Comparison of ENCODE assay signal across 9 mouse cellular contexts in the genomic region with DNA sequence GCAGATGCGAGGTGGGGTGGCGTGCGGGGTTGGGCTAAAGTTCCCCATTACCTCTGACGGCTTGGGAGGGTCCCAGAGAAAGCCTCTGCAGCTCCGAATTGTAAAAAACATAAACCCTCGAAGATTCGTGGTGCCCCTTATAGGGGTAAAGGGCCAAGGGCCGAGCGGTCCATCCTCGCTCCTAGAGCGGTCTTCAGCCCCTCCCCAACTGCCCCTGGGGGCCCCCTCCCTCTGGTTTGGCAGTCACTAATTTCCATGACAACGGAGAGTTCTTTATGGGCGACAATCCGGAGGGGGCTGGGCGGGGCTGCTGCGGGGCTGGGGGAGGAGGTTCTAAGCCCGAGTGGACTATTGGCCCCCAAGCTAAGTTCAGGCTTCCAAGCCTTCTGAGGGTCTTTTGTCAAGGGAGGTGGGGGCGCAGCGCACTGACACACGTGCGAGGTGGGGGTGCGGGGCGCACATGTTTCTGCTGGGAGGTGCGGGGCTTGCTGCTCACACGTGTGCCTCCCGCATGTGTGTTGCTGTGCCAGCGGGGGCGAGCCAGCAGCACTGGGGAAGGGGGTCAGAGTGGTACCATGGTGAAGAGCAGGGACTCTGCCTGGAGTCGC. TPM values are rescaled to one million over a fixed set of nuclear protein-coding genes. Genes with fewer than 3 reads are reported as not detected.
DNase-seq lines count a peak whose midpoint lies in the region; ATAC-seq lines count a peak whose summit lies in the region.
"Had no signal": no experiment of that assay in that cellular context is flagged by ENCODE, and none has a peak within 500 bp of the region (broad histone marks: within the 10 kb centered on the region; RNA-seq: fewer than 3 reads in every experiment).

No protein-coding gene starts in this region.

- peak overlapping the region; percentile 74 for H3K27ac ChIP-seq in heart, embryonic 10.5 days
- H3K27ac ChIP-seq in limb, embryonic 13.5 days, result no peak overlapping the region

- 3% methylated on average over 29 of the region's 29 CpGs for WGBS in heart, embryonic 10.5 days
- WGBS in limb, embryonic 13.5 days, result 1% methylated on average over 29 of the region's 29 CpGs

- H3K4me2 ChIP-seq in limb, embryonic 13.5 days (replicated peaks), result peak overlapping the region; percentile 96

- no peaks in the 10 kb centered on the region for H3K36me3 ChIP-seq in heart, embryonic 10.5 days
- H3K36me3 ChIP-seq in limb, embryonic 13.5 days, result no peaks in the 10 kb centered on the region

- H3K27me3 ChIP-seq in heart, embryonic 10.5 days (ENCODE audit: insufficient read depth, poor library complexity, severe bottlenecking), result peaks cover 70% of the 10 kb centered on the region
- peaks cover 22% of the 10 kb centered on the region; the same call in 1 of the 2 replicates for H3K27me3 ChIP-seq in limb, embryonic 13.5 days

- intact Hi-C loops in heart, postnatal 14 days (cut with DNase I), result no loop called here

- H3K9me3 ChIP-seq in heart, embryonic 10.5 days, result no peaks in the 10 kb centered on the region
- H3K9me3 ChIP-seq in limb, embryonic 13.5 days, result no peaks in the 10 kb centered on the region

- no peak for DNase-seq in heart, embryonic 10.5 days (ENCODE audit: low spot score)
- DNase-seq in heart, postnatal 14 days, result no peak
- peak; percentile 70 for DNase-seq in R1 (ENCODE audit: low read depth, low spot score)
- DNase-seq in frontal cortex, postnatal 14 days (ENCODE audit: low spot score in 2 of 2), result peak; percentile 48 to 61
- peak; percentile 62 to 64 for DNase-seq in right cerebral cortex, adult 2 months (ENCODE audit: low spot score in 2 of 2)
- no peak for DNase-seq in urinary bladder, postnatal 4 days (ENCODE audit: low spot score in 2 of 2)

- ATAC-seq in limb, embryonic 13.5 days (ENCODE audit: low FRiP score, low read depth), result peak; percentile 46
- no peak for ATAC-seq in erythroblast, adult 5-6 weeks (replicated peaks; ENCODE audit: low FRiP score, poor library complexity, severe bottlenecking)

- peaks cover 21% of the 10 kb centered on the region for H3K4me1 ChIP-seq in heart, embryonic 10.5 days
- H3K4me1 ChIP-seq in limb, embryonic 13.5 days, result peaks cover 21% of the 10 kb centered on the region

- H3K9ac ChIP-seq in limb, embryonic 13.5 days, result peak overlapping the region; percentile 73

- H3K4me3 ChIP-seq in heart, embryonic 10.5 days, result peak overlapping the region; percentile 68
- H3K4me3 ChIP-seq in limb, embryonic 13.5 days, result peak overlapping the region; percentile 61

RNA-seq across cellular contexts. Expression of a gene that starts 0.8 kb away (rescaled TPM):
- 0.79 and 2.3 TPM in 2 replicates for polyA plus RNA-seq in heart, embryonic 10.5 days (2016; fragmentation: Nextera tagmentation; extraction: Ambion mirVana)
- total RNA-seq in heart, postnatal 14 days (2021), result under 1 TPM in 1 of 2 experiments, not detected in 1; 0.27 TPM
- polyA plus RNA-seq in limb, embryonic 13.5 days (2015; fragmentation: Nextera tagmentation; extraction: Ambion mirVana), result 9.8 and 10.0 TPM in 2 replicates
- total RNA-seq in erythroblast, adult 5-6 weeks (2015; ENCODE audit: low replicate concordance), result not detected in 2 replicates
- total RNA-seq in erythroblast, adult 5-6 weeks (2017; ENCODE audit: low replicate concordance), result not detected in 2 replicates

RNA-seq across cellular contexts. Expression of a gene that starts 8.1 kb away (rescaled TPM):
- not detected in 2 replicates for polyA plus RNA-seq in heart, embryonic 10.5 days (2016; fragmentation: Nextera tagmentation; extraction: Ambion mirVana)
- not detected for total RNA-seq in heart, postnatal 14 days (2021)
- not detected in 2 replicates for polyA plus RNA-seq in limb, embryonic 13.5 days (2015; fragmentation: Nextera tagmentation; extraction: Ambion mirVana)
- total RNA-seq in erythroblast, adult 5-6 weeks (2015; ENCODE audit: low replicate concordance), result not detected in 2 replicates
- not detected in 2 replicates for total RNA-seq in erythroblast, adult 5-6 weeks (2017; ENCODE audit: low replicate concordance)
- total RNA-seq: hematopoietic stem cell, adult 5-6 weeks had no signal

RNA-seq across cellular contexts. Expression of a gene that starts 13.6 kb away (rescaled TPM):
- polyA plus RNA-seq in heart, embryonic 10.5 days (2016; fragmentation: Nextera tagmentation; extraction: Ambion mirVana), result 18.7 and 30.8 TPM in 2 replicates
- total RNA-seq in heart, postnatal 14 days (2021), result 1 to 10 TPM; 1.2 to 1.8 TPM
- polyA plus RNA-seq in limb, embryonic 13.5 days (2015; fragmentation: Nextera tagmentation; extraction: Ambion mirVana), result 26.1 TPM in 2 replicates
- total RNA-seq in erythroblast, adult 5-6 weeks (2015; ENCODE audit: low replicate concordance), result 2.5 and 4.4 TPM in 2 replicates
- 12.5 and 15.2 TPM in 2 replicates for total RNA-seq in erythroblast, adult 5-6 weeks (2017; ENCODE audit: low replicate concordance)

RNA-seq across cellular contexts. Expression of a gene that starts 29.6 kb away (rescaled TPM):
- polyA plus RNA-seq in heart, embryonic 10.5 days (2016; fragmentation: Nextera tagmentation; extraction: Ambion mirVana), result 3.8 and 4.1 TPM in 2 replicates
- total RNA-seq in heart, postnatal 14 days (2021), result 1 to 10 TPM; 2.8 to 3.0 TPM
- 3.2 and 3.3 TPM in 2 replicates for polyA plus RNA-seq in limb, embryonic 13.5 days (2015; fragmentation: Nextera tagmentation; extraction: Ambion mirVana)
- not detected in 2 replicates for total RNA-seq in erythroblast, adult 5-6 weeks (2015; ENCODE audit: low replicate concordance)
- total RNA-seq in erythroblast, adult 5-6 weeks (2017; ENCODE audit: low replicate concordance), result 0.43 TPM in 1 of 2 replicates, not detected in the other
- total RNA-seq: hematopoietic stem cell, adult 5-6 weeks had no signal

RNA-seq across cellular contexts. Expression of a gene that starts 39.0 kb away (rescaled TPM):
- 29.4 and 33.6 TPM in 2 replicates for polyA plus RNA-seq in heart, embryonic 10.5 days (2016; fragmentation: Nextera tagmentation; extraction: Ambion mirVana)
- 10 to 100 TPM; 13.8 to 19.6 TPM for total RNA-seq in heart, postnatal 14 days (2021)
- 34.6 and 35.4 TPM in 2 replicates for polyA plus RNA-seq in limb, embryonic 13.5 days (2015; fragmentation: Nextera tagmentation; extraction: Ambion mirVana)
- 392 and 403 TPM in 2 replicates for total RNA-seq in erythroblast, adult 5-6 weeks (2015; ENCODE audit: low replicate concordance)
- 364 and 493 TPM in 2 replicates for total RNA-seq in erythroblast, adult 5-6 weeks (2017; ENCODE audit: low replicate concordance)

Comparison
In these comparisons a context has a peak if more than half of its experiments do, and no peak if none do; other contexts are left out.
1. DNase-seq: peak in R1 (single experiment), frontal cortex, postnatal 14 days (2 of 2) and right cerebral cortex, adult 2 months (2 of 2); none in heart, embryonic 10.5 days (single experiment), heart, postnatal 14 days (0 of 2) and urinary bladder, postnatal 4 days (0 of 2).